Mouse (Mus musculus): Measurements from ENCODE around the gene Zfp747. TPM values are rescaled to one million over a fixed set of nuclear protein-coding genes. Genes with fewer than 3 reads are reported as not detected.

The Zfp747 gene
- polyA plus RNA-seq, 1 experiment from 2014 or later: 5.5 TPM

- no peak overlapping the region for H3K4me3 ChIP-seq (replicated peaks; ENCODE audit: low read depth, low read length)
- no peak overlapping the region for H3K9ac ChIP-seq (ENCODE audit: low read depth, low read length)
- H3K4me1 ChIP-seq (replicated peaks; ENCODE audit: insufficient read depth, low read length): no peaks in the 10 kb centered on the region
- H3K4me2 ChIP-seq (ENCODE audit: low read length): no peak overlapping the region
- no peak overlapping the region for H3K27ac ChIP-seq
- no peak for TF ChIP-seq CTCF (IDR thresholded peaks at IDR 0.05; ENCODE audit: low read depth)
- H3K27me3 ChIP-seq (ENCODE audit: insufficient read depth, low read length): no peaks in the 10 kb centered on the region
- no peaks in the 10 kb centered on the region for H3K36me3 ChIP-seq (ENCODE audit: insufficient read depth, low read length)
- ATAC-seq (replicated peaks; ENCODE audit: low FRiP score, low read depth) (no peak), DNase-seq (ENCODE audit: low spot score) (no peak)
- 83% methylated on average over 4 of the region's 4 CpGs for WGBS
- H3K9me3 ChIP-seq (replicated peaks; ENCODE audit: low read length): no peaks in the 10 kb centered on the region
These were observed 40.2 kb downstream of the Zfp747 start for GRCm38 (mm10) chr7:127335604-127336003.

- Histone ChIP-seq H3K9ac (ENCODE audit: low read depth, low read length) (no peak overlapping the region), H3K27ac (no peak overlapping the region), H3K4me2 (ENCODE audit: low read length) (no peak overlapping the region), H3K36me3 (ENCODE audit: insufficient read depth, low read length) (no peaks in the 10 kb centered on the region), H3K9me3 (replicated peaks; ENCODE audit: low read length) (no peaks in the 10 kb centered on the region), H3K4me1 (replicated peaks; ENCODE audit: insufficient read depth, low read length) (no peaks in the 10 kb centered on the region), H3K4me3 (replicated peaks; ENCODE audit: low read depth, low read length) (no peak overlapping the region), H3K27me3 (ENCODE audit: insufficient read depth, low read length) (no peaks in the 10 kb centered on the region)
- ATAC-seq (replicated peaks; ENCODE audit: low FRiP score, low read depth) (no peak), DNase-seq (ENCODE audit: low spot score) (no peak)
- TF ChIP-seq CTCF (IDR thresholded peaks at IDR 0.05; ENCODE audit: low read depth): no peak
- WGBS: 84% methylated on average over 6 of the region's 6 CpGs
These were observed 42.6 kb downstream of the Zfp747 start for GRCm38 (mm10) chr7:127333240-127333639.

DNA sequence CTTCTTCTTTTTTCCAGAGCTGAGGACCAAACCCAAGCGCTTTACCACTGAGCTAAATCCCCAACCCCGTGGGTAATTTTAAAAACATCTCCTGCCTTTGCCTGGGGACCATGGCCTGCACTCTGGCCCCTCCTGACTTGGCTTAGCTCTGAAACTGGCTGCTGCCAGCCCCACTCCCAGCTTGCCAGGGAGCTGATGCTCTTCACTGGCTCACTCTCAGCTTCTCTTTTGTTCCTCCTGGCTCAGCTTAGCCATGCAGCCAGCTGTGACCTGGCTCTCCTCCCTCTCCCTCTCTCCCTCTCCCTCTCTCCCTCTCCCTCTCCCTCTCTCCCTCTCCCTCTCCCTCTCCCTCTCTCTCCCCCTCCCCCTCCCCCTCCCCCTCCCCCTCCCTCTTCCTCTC is 49.2 kb downstream of the Zfp747 start:
- no peak for ATAC-seq (replicated peaks; ENCODE audit: low FRiP score, low read depth)
- 47% methylated on average over 2 of the region's 2 CpGs for WGBS

DNA sequence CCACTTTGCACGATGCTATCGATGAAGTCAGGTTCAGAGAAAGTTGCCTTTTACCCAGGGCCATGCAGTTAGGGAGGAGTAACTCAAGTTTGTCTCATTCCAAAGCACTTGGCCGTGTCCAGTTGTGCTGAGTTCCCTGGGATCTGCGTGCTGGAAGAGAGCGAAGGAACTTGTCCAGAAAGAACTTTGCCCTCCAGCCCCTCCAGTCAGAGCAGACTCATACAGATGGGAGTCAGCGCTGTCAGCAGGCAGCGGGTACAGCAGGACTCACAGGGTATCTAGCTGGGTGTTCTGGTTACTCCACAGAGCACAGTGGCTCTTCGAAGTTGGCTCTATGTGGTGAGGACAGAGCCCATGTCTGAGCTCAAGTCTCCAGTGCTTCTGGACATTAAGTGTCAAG is 50.3 kb downstream of the Zfp747 start:
- no peak overlapping the region for H3K4me2 ChIP-seq (ENCODE audit: low read length)
- peak overlapping the region; percentile 51 for H3K27ac ChIP-seq
- H3K9me3 ChIP-seq (replicated peaks; ENCODE audit: low read length): no peaks in the 10 kb centered on the region
- H3K36me3 ChIP-seq (ENCODE audit: insufficient read depth, low read length): no peaks in the 10 kb centered on the region
- no peaks in the 10 kb centered on the region for H3K27me3 ChIP-seq (ENCODE audit: insufficient read depth, low read length)
- WGBS: 66% methylated on average over 8 of the region's 8 CpGs
- TF ChIP-seq CTCF (IDR thresholded peaks at IDR 0.05; ENCODE audit: low read depth): no peak
- no peaks in the 10 kb centered on the region for H3K4me1 ChIP-seq (replicated peaks; ENCODE audit: insufficient read depth, low read length)
- ATAC-seq (replicated peaks; ENCODE audit: low FRiP score, low read depth) (peak; percentile 57), DNase-seq (ENCODE audit: low spot score) (no peak)
- H3K9ac ChIP-seq (ENCODE audit: low read depth, low read length): no peak overlapping the region
- no peak overlapping the region for H3K4me3 ChIP-seq (replicated peaks; ENCODE audit: low read depth, low read length)

More for the DNA sequence above, 49.2 kb downstream of the Zfp747 start:
- TF ChIP-seq CTCF (IDR thresholded peaks at IDR 0.05; ENCODE audit: low read depth): no peak
- no peaks in the 10 kb centered on the region for H3K27me3 ChIP-seq (ENCODE audit: insufficient read depth, low read length)
- no peak overlapping the region for H3K4me3 ChIP-seq (replicated peaks; ENCODE audit: low read depth, low read length)
- H3K36me3 ChIP-seq (ENCODE audit: insufficient read depth, low read length): no peaks in the 10 kb centered on the region
- H3K4me2 ChIP-seq (ENCODE audit: low read length): no peak overlapping the region
- H3K9ac ChIP-seq (ENCODE audit: low read depth, low read length): no peak overlapping the region
- DNase-seq (ENCODE audit: low spot score): no peak
- H3K9me3 ChIP-seq (replicated peaks; ENCODE audit: low read length): no peaks in the 10 kb centered on the region
- H3K4me1 ChIP-seq (replicated peaks; ENCODE audit: insufficient read depth, low read length): no peaks in the 10 kb centered on the region
- no peak overlapping the region for H3K27ac ChIP-seq

DNA sequence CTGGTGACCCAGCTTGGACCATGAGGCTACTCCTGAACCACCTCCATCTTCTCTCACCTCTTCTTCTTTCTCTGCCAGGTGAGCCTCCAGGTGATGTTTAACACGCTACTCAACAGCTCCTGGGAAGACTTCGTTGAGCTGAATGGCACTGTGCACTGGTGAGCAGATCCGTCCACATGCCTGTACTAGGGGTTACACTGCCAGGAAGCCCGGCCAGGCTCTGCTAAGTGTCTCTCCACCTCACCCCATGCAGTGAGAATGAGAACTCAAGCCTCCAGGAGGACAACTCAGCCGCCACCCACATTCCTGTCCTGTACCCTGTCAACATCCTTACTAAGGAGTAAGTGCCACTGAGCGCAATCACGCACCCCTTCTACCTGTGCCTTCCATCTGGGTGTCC is 50.9 kb downstream of the Zfp747 start:
- H3K27me3 ChIP-seq (ENCODE audit: insufficient read depth, low read length): no peaks in the 10 kb centered on the region
- no peak overlapping the region for H3K4me2 ChIP-seq (ENCODE audit: low read length)
- H3K36me3 ChIP-seq (ENCODE audit: insufficient read depth, low read length): no peaks in the 10 kb centered on the region
- no peak overlapping the region for H3K4me3 ChIP-seq (replicated peaks; ENCODE audit: low read depth, low read length)
- no peaks in the 10 kb centered on the region for H3K9me3 ChIP-seq (replicated peaks; ENCODE audit: low read length)
- no peak overlapping the region for H3K9ac ChIP-seq (ENCODE audit: low read depth, low read length)
- DNase-seq (ENCODE audit: low spot score) (no peak), ATAC-seq (replicated peaks; ENCODE audit: low FRiP score, low read depth) (no peak)
- H3K27ac ChIP-seq: no peak overlapping the region
- H3K4me1 ChIP-seq (replicated peaks; ENCODE audit: insufficient read depth, low read length): no peaks in the 10 kb centered on the region
- 84% methylated on average over 7 of the region's 7 CpGs for WGBS
- TF ChIP-seq CTCF (IDR thresholded peaks at IDR 0.05; ENCODE audit: low read depth): no peak

Other genes starting within 250 kb of the Zfp747 start
- 0.28 and 0.33 TPM in 2 replicates for gene Spn, start 238.2 kb downstream of the Zfp747 start, polyA plus RNA-seq (2015; fragmentation: Nextera tagmentation; extraction: Ambion mirVana)
- 42.8 and 47.7 TPM in 2 replicates for gene Cd2bp2, start 180.0 kb downstream of the Zfp747 start, polyA plus RNA-seq (2015; fragmentation: Nextera tagmentation; extraction: Ambion mirVana)
- gene Tbc1d10b, start 167.6 kb downstream of the Zfp747 start, polyA plus RNA-seq (2015; fragmentation: Nextera tagmentation; extraction: Ambion mirVana): 14.9 and 16.9 TPM in 2 replicates
- gene Mylpf, start 167.2 kb downstream of the Zfp747 start, polyA plus RNA-seq (2015; fragmentation: Nextera tagmentation; extraction: Ambion mirVana): 2.9 and 4.7 TPM in 2 replicates
- 22.3 and 25.1 TPM in 2 replicates for gene Zfp553, start 143.0 kb downstream of the Zfp747 start, polyA plus RNA-seq (2015; fragmentation: Nextera tagmentation; extraction: Ambion mirVana)
- gene Sept1, start 142.9 kb downstream of the Zfp747 start, polyA plus RNA-seq (2015; fragmentation: Nextera tagmentation; extraction: Ambion mirVana): 16.7 and 20.5 TPM in 2 replicates
- gene Zfp771, start 131.8 kb downstream of the Zfp747 start, polyA plus RNA-seq (2015; fragmentation: Nextera tagmentation; extraction: Ambion mirVana): 46.2 and 49.3 TPM in 2 replicates
- 146 and 157 TPM in 2 replicates for gene Dctpp1, start 115.3 kb downstream of the Zfp747 start, polyA plus RNA-seq (2015; fragmentation: Nextera tagmentation; extraction: Ambion mirVana)
- 207 and 215 TPM in 2 replicates for gene Sephs2, start 102.0 kb downstream of the Zfp747 start, polyA plus RNA-seq (2015; fragmentation: Nextera tagmentation; extraction: Ambion mirVana)
- gene Itgal, start 79.8 kb downstream of the Zfp747 start, polyA plus RNA-seq (2015; fragmentation: Nextera tagmentation; extraction: Ambion mirVana): 0.93 and 1.1 TPM in 2 replicates
- 21.2 and 22.2 TPM in 2 replicates for gene Zfp768, start 30.5 kb downstream of the Zfp747 start, polyA plus RNA-seq (2015; fragmentation: Nextera tagmentation; extraction: Ambion mirVana)
- gene 9130019O22Rik, start 11.1 kb upstream of the Zfp747 start, polyA plus RNA-seq (2015; fragmentation: Nextera tagmentation; extraction: Ambion mirVana): 4.8 and 5.6 TPM in 2 replicates
- 6.5 and 7.4 TPM in 2 replicates for gene E430018J23Rik, start 17.6 kb upstream of the Zfp747 start, polyA plus RNA-seq (2015; fragmentation: Nextera tagmentation; extraction: Ambion mirVana)
- gene Zfp764, start 30.8 kb upstream of the Zfp747 start, polyA plus RNA-seq (2015; fragmentation: Nextera tagmentation; extraction: Ambion mirVana): 5.6 and 6.7 TPM in 2 replicates
- 29.7 and 31.9 TPM in 2 replicates for gene Zfp688, start 46.0 kb upstream of the Zfp747 start, polyA plus RNA-seq (2015; fragmentation: Nextera tagmentation; extraction: Ambion mirVana)
- 4.8 and 5.0 TPM in 2 replicates for gene Zfp689, start 73.1 kb upstream of the Zfp747 start, polyA plus RNA-seq (2015; fragmentation: Nextera tagmentation; extraction: Ambion mirVana)
- 37.1 and 37.5 TPM in 2 replicates for gene Prr14, start 83.6 kb upstream of the Zfp747 start, polyA plus RNA-seq (2015; fragmentation: Nextera tagmentation; extraction: Ambion mirVana)
- gene Fbrs, start 103.1 kb upstream of the Zfp747 start, polyA plus RNA-seq (2015; fragmentation: Nextera tagmentation; extraction: Ambion mirVana): 8.7 and 8.8 TPM in 2 replicates
- 19.2 and 24.1 TPM in 2 replicates for gene Srcap, start 135.9 kb upstream of the Zfp747 start, polyA plus RNA-seq (2015; fragmentation: Nextera tagmentation; extraction: Ambion mirVana)
- 10.9 and 11.4 TPM in 2 replicates for gene Gm42715, start 143.5 kb upstream of the Zfp747 start, polyA plus RNA-seq (2015; fragmentation: Nextera tagmentation; extraction: Ambion mirVana)
- 4.9 and 6.8 TPM in 2 replicates for gene Tmem265, start 185.3 kb upstream of the Zfp747 start, polyA plus RNA-seq (2015; fragmentation: Nextera tagmentation; extraction: Ambion mirVana)
- gene Phkg2, start 197.3 kb upstream of the Zfp747 start, polyA plus RNA-seq (2015; fragmentation: Nextera tagmentation; extraction: Ambion mirVana): 28.8 and 32.2 TPM in 2 replicates
- 16.5 and 17.1 TPM in 2 replicates for gene Ccdc189, start 212.5 kb upstream of the Zfp747 start, polyA plus RNA-seq (2015; fragmentation: Nextera tagmentation; extraction: Ambion mirVana)
- gene Rnf40, start 212.7 kb upstream of the Zfp747 start, polyA plus RNA-seq (2015; fragmentation: Nextera tagmentation; extraction: Ambion mirVana): 32.4 and 35.3 TPM in 2 replicates
- gene Zfp629, start 239.7 kb upstream of the Zfp747 start, polyA plus RNA-seq (2015; fragmentation: Nextera tagmentation; extraction: Ambion mirVana): 12.5 and 12.9 TPM in 2 replicates